Mouse (Mus musculus): ENCODE data around the gene Gstz1. TPM values are rescaled to one million over a fixed set of nuclear protein-coding genes. Genes with fewer than 3 reads are reported as not detected.
A peak's percentile ranks its signal among the peaks of the same experiment; 100 is the strongest.

Gene Gstz1
- 26.7 and 32.3 TPM in 2 replicates for polyA plus RNA-seq (2015; fragmentation: Nextera tagmentation; extraction: Ambion mirVana)

- Histone ChIP-seq H3K9ac (ENCODE audit: low read length) (peak within 1 kb of the TSS; percentile 83), H3K27ac (ENCODE audit: low read length) (peak within 1 kb of the TSS; percentile 95), H3K9me3 (replicated peaks; ENCODE audit: control insufficient read depth, low read length) (no peaks in the 10 kb centered on the region), H3K4me1 (ENCODE audit: control insufficient read depth, insufficient read depth, low read length) (peaks cover 13% of the 10 kb centered on the region), H3K4me3 (ENCODE audit: low read length) (peak within 1 kb of the TSS; percentile 88), H3K27me3 (ENCODE audit: control insufficient read depth, insufficient read depth, low read length) (no peaks in the 10 kb centered on the region), H3K36me3 (ENCODE audit: control insufficient read depth, insufficient read depth) (no peaks in the 10 kb centered on the region), H3K4me2 (ENCODE audit: low read depth, low read length) (peak within 1 kb of the TSS; percentile 87)
- peak; percentile 81 for ATAC-seq (replicated peaks; ENCODE audit: extremely low read depth, insufficient read depth, low FRiP score)
- WGBS = 1% methylated on average over 24 of the region's 27 CpGs
Measured at GRCm38 (mm10) chr12:87146966-87147365, at the start of gene Gstz1. Gene Gstz1, plus strand, starts transcription at chr12:87147165.

DNA sequence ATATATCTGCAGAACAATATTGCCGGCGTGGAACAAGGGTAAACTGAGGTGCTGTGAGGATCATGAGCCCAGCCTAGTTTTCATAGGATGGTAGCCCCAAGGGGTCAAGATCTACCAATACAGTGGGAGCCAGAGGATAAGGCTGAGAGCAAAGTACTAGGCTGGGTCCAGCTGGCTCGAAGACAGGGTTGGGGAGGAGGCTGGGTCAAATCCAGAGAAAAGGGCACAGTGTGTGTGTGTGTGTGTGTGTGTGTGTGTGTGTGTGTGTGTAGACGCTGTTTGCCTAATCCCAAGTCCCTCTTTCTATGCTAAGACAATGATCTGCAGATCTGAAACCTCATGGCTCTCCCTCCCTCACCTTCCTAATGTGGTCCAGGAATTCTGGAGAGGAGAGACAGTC is 46.6 kb upstream of the Gstz1 start:
- Histone ChIP-seq H3K4me3 (ENCODE audit: low read length) (no peak overlapping the region), H3K36me3 (ENCODE audit: control insufficient read depth, insufficient read depth) (no peaks in the 10 kb centered on the region), H3K9ac (ENCODE audit: low read length) (no peak overlapping the region), H3K27me3 (ENCODE audit: control insufficient read depth, insufficient read depth, low read length) (peaks cover 27% of the 10 kb centered on the region), H3K9me3 (replicated peaks; ENCODE audit: control insufficient read depth, low read length) (no peaks in the 10 kb centered on the region), H3K4me1 (ENCODE audit: control insufficient read depth, insufficient read depth, low read length) (no peaks in the 10 kb centered on the region), H3K4me2 (ENCODE audit: low read depth, low read length) (no peak overlapping the region), H3K27ac (ENCODE audit: low read length) (no peak overlapping the region)
- 77% methylated on average over 4 of the region's 4 CpGs for WGBS
- ATAC-seq (replicated peaks; ENCODE audit: extremely low read depth, insufficient read depth, low FRiP score) = no peak

- Histone ChIP-seq H3K36me3 (ENCODE audit: control insufficient read depth, insufficient read depth) (no peaks in the 10 kb centered on the region), H3K9me3 (replicated peaks; ENCODE audit: control insufficient read depth, low read length) (no peaks in the 10 kb centered on the region), H3K27ac (ENCODE audit: low read length) (no peak within 1 kb of the TSS), H3K4me2 (ENCODE audit: low read depth, low read length) (peak within 1 kb of the TSS; percentile 40), H3K4me3 (ENCODE audit: low read length) (peak within 1 kb of the TSS; percentile 11), H3K4me1 (ENCODE audit: control insufficient read depth, insufficient read depth, low read length) (no peaks in the 10 kb centered on the region), H3K27me3 (ENCODE audit: control insufficient read depth, insufficient read depth, low read length) (peaks cover 27% of the 10 kb centered on the region), H3K9ac (ENCODE audit: low read length) (no peak within 1 kb of the TSS)
- no peak; the same call in 1 of the 2 replicates for ATAC-seq (replicated peaks; ENCODE audit: extremely low read depth, insufficient read depth, low FRiP score)
- WGBS = 5% methylated on average over 32 of the region's 32 CpGs
Measured at GRCm38 (mm10) chr12:87102165-87102631, 44.8 kb upstream of the Gstz1 start, which contains the start of gene Ngb. Gene Ngb, minus strand, starts transcription at chr12:87102539.

DNA sequence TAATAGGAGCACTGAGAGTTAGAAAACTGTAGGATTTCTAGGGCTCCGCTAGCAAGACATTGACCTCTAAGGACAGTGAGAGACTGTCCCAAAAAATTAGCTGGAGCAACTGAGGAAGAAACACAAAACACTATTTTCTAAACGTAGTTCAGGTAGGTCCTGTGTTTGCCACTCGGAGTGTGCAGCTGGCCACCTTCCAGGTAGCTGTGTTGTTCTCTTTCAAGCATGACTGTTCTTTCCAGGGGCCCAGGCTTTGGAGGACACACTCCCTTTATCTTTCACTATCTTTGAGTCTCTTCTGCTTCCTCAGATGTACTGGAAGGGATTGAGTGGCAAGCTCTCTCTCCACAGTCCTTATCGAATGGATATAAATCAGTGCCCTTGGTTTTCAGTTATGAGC is 43.5 kb upstream of the Gstz1 start:
- peaks cover 27% of the 10 kb centered on the region for H3K27me3 ChIP-seq (ENCODE audit: control insufficient read depth, insufficient read depth, low read length)
- no peaks in the 10 kb centered on the region for H3K9me3 ChIP-seq (replicated peaks; ENCODE audit: control insufficient read depth, low read length)
- 81% methylated on average over 4 of the region's 4 CpGs for WGBS
- H3K4me3 ChIP-seq (ENCODE audit: low read length) = no peak overlapping the region
- H3K4me2 ChIP-seq (ENCODE audit: low read depth, low read length) = no peak overlapping the region
- H3K27ac ChIP-seq (ENCODE audit: low read length) = no peak overlapping the region
- no peak for ATAC-seq (replicated peaks; ENCODE audit: extremely low read depth, insufficient read depth, low FRiP score)
- H3K4me1 ChIP-seq (ENCODE audit: control insufficient read depth, insufficient read depth, low read length) = no peaks in the 10 kb centered on the region
- no peak overlapping the region for H3K9ac ChIP-seq (ENCODE audit: low read length)
- no peaks in the 10 kb centered on the region for H3K36me3 ChIP-seq (ENCODE audit: control insufficient read depth, insufficient read depth)

DNA sequence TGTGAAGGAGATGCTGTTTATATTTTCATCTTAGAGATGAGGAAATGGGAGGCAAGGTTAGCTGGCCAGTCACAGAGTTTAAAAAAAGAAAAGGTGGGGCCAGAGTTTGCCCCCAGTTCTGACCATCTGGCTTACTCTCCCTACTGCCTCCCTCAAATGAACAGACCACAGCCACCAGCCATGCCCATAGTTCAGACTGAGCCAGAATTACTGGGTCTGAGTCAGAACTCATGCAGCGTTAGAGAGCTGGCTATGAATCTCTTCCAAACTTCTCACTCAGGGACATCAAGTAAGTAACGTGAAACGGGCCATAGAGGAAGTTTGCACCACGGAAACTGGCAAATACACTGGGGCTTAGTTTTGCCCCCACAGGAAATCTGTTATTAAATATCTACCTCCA is 42.2 kb upstream of the Gstz1 start:
- Histone ChIP-seq H3K36me3 (ENCODE audit: control insufficient read depth, insufficient read depth) (0 out of 2 replicates have a peak, but pooled peaks cover under 1% of the 10 kb centered on the region), H3K4me1 (ENCODE audit: control insufficient read depth, insufficient read depth, low read length) (no peaks in the 10 kb centered on the region), H3K27ac (ENCODE audit: low read length) (no peak overlapping the region), H3K27me3 (ENCODE audit: control insufficient read depth, insufficient read depth, low read length) (peaks cover 26% of the 10 kb centered on the region), H3K9ac (ENCODE audit: low read length) (no peak overlapping the region), H3K4me2 (ENCODE audit: low read depth, low read length) (no peak overlapping the region), H3K4me3 (ENCODE audit: low read length) (no peak overlapping the region), H3K9me3 (replicated peaks; ENCODE audit: control insufficient read depth, low read length) (no peaks in the 10 kb centered on the region)
- ATAC-seq (replicated peaks; ENCODE audit: extremely low read depth, insufficient read depth, low FRiP score) = no peak
- WGBS = 83% methylated on average over 4 of the region's 4 CpGs

- Histone ChIP-seq H3K4me3 (ENCODE audit: low read length) (no peak overlapping the region), H3K4me2 (ENCODE audit: low read depth, low read length) (no peak overlapping the region), H3K27me3 (ENCODE audit: control insufficient read depth, insufficient read depth, low read length) (peaks cover 5% of the 10 kb centered on the region; the same call in 1 of the 2 replicates), H3K4me1 (ENCODE audit: control insufficient read depth, insufficient read depth, low read length) (no peaks in the 10 kb centered on the region), H3K9ac (ENCODE audit: low read length) (no peak overlapping the region), H3K36me3 (ENCODE audit: control insufficient read depth, insufficient read depth) (0 out of 2 replicates have a peak, but pooled peaks cover 4% of the 10 kb centered on the region), H3K27ac (ENCODE audit: low read length) (no peak overlapping the region), H3K9me3 (replicated peaks; ENCODE audit: control insufficient read depth, low read length) (no peaks in the 10 kb centered on the region)
- ATAC-seq (replicated peaks; ENCODE audit: extremely low read depth, insufficient read depth, low FRiP score) = no peak
- WGBS = 64% methylated on average over 3 of the region's 3 CpGs
Measured at GRCm38 (mm10) chr12:87107357-87107977, 39.5 kb upstream of the Gstz1 start.

DNA sequence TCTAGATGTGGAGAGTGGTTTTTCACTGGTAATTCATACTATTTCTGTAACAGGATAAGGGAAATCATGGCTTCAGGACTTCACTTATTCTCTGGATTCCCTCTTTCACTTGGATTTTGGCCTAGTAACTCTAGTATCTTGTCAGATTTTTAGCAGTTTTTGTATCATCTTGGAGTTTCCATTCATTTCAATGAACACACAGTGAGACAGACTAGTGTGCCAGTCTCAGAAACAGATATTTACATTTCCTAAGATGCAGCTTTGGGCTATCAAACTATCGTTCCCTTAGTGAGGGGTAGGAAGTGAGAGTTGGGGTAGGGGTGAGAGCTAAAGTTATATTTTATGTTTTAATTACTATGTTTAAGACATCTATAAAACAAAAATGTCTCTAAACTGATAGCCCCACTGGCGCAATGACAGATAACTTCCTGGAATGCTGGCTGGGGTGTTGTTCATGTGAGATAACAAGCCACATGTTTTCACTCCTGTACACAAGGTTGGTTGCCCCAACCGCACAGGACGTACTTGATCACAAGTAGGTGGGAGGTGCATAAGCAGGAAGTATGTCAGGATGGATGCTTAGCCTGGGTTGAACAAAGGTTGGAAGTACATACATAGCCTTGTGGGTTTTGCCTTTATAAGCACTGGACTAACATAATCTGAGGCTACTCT is 24.9 kb upstream of the Gstz1 start:
- Histone ChIP-seq H3K4me3 (ENCODE audit: low read length) (no peak overlapping the region), H3K9ac (ENCODE audit: low read length) (no peak overlapping the region), H3K27ac (ENCODE audit: low read length) (no peak overlapping the region), H3K36me3 (ENCODE audit: control insufficient read depth, insufficient read depth) (peaks cover 26% of the 10 kb centered on the region), H3K27me3 (ENCODE audit: control insufficient read depth, insufficient read depth, low read length) (no peaks in the 10 kb centered on the region), H3K4me1 (ENCODE audit: control insufficient read depth, insufficient read depth, low read length) (no peaks in the 10 kb centered on the region), H3K4me2 (ENCODE audit: low read depth, low read length) (no peak overlapping the region), H3K9me3 (replicated peaks; ENCODE audit: control insufficient read depth, low read length) (no peaks in the 10 kb centered on the region)
- no peak for ATAC-seq (replicated peaks; ENCODE audit: extremely low read depth, insufficient read depth, low FRiP score)
- WGBS = 77% methylated on average over 4 of the region's 4 CpGs

DNA sequence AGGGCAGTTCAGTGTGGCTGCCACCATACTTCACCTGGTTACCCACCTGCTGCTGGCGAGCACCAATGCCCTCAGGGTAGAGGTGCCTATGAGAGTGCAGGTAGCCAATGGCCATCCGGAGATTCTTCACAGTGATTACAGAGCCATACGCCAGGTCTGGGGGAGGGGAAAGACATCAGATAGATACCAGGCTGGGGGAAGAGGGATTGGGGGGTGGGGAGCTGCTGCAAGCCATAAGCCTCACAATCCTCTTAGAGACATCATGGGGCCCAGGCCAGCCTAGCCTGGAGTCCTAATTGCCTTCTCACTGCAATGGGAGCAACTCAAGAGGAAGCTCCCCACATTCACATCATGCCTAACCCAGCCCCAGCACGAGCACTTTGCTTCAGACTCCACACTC is 19.7 kb upstream of the Gstz1 start:
- Histone ChIP-seq H3K27ac (ENCODE audit: low read length) (no peak overlapping the region), H3K4me1 (ENCODE audit: control insufficient read depth, insufficient read depth, low read length) (peaks cover 3% of the 10 kb centered on the region; the same call in 1 of the 2 replicates), H3K4me2 (ENCODE audit: low read depth, low read length) (no peak overlapping the region), H3K4me3 (ENCODE audit: low read length) (no peak overlapping the region), H3K36me3 (ENCODE audit: control insufficient read depth, insufficient read depth) (peaks cover 26% of the 10 kb centered on the region), H3K9ac (ENCODE audit: low read length) (no peak overlapping the region), H3K27me3 (ENCODE audit: control insufficient read depth, insufficient read depth, low read length) (no peaks in the 10 kb centered on the region), H3K9me3 (replicated peaks; ENCODE audit: control insufficient read depth, low read length) (no peaks in the 10 kb centered on the region)
- 76% methylated on average over 4 of the region's 4 CpGs for WGBS
- no peak for ATAC-seq (replicated peaks; ENCODE audit: extremely low read depth, insufficient read depth, low FRiP score)

- H3K9me3 ChIP-seq (replicated peaks; ENCODE audit: control insufficient read depth, low read length) = no peaks in the 10 kb centered on the region
- no peaks in the 10 kb centered on the region for H3K27me3 ChIP-seq (ENCODE audit: control insufficient read depth, insufficient read depth, low read length)
- H3K4me3 ChIP-seq (ENCODE audit: low read length) = no peak overlapping the region
- H3K36me3 ChIP-seq (ENCODE audit: control insufficient read depth, insufficient read depth) = peaks cover 7% of the 10 kb centered on the region; the same call in 1 of the 2 replicates
- 93% methylated on average over 4 of the region's 4 CpGs for WGBS
- no peak overlapping the region for H3K27ac ChIP-seq (ENCODE audit: low read length)
- H3K9ac ChIP-seq (ENCODE audit: low read length) = no peak overlapping the region
- H3K4me1 ChIP-seq (ENCODE audit: control insufficient read depth, insufficient read depth, low read length) = peaks cover 3% of the 10 kb centered on the region; the same call in 1 of the 2 replicates
- ATAC-seq (replicated peaks; ENCODE audit: extremely low read depth, insufficient read depth, low FRiP score) = no peak
- H3K4me2 ChIP-seq (ENCODE audit: low read depth, low read length) = no peak overlapping the region
Measured at GRCm38 (mm10) chr12:87130224-87130623, 16.7 kb upstream of the Gstz1 start.
